Mouse (Mus musculus): Measurements from ENCODE around the gene Rhox4f.
"Not testable (repeated sequence)": the region's sequence is repeated elsewhere in the genome, so short reads cannot be mapped to it uniquely, and the experiment has no call there.

Gene Rhox4f

GRCm38 (mm10) chrX:37607604-37608003 is at the start of gene Rhox4f:
Rhox4f (minus strand) TSS chrX:37607704.
- H3K36me3 ChIP-seq (ENCODE audit: insufficient read depth, low read length); H3K27me3 ChIP-seq (ENCODE audit: insufficient read depth, low read length); H3K4me1 ChIP-seq (replicated peaks; ENCODE audit: low read depth, low read length); H3K9me3 ChIP-seq (ENCODE audit: low read length); H3K4me3 ChIP-seq (replicated peaks; ENCODE audit: low read length): not testable (repeated sequence)

DNA sequence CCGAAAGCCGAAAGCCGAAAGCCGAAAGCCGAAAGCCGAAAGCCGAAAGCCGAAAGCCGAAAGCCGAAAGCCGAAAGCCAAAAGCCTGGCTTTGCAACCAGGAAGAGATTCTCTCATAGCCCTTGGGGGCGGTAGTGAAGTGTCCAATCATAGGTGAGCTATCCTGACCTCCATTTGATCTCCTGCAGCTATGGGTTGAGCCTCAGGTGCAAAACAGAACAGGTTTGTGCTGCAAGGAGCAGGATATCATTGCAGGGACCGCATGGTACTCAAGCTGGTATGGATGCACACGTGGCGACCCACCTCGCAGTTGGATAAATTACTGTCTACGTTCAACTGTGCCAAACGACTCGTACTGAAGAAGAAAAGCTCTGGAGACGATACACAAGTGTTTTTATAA is 43.7 kb upstream of the Rhox4f start, which contains the start of gene Rhox4g:
Gene Rhox4g, minus strand, starts transcription at position 101 of the 400 bp plus-strand sequence.
- H3K36me3 ChIP-seq (ENCODE audit: insufficient read depth, low read length); H3K4me3 ChIP-seq (replicated peaks; ENCODE audit: low read length); H3K27me3 ChIP-seq (ENCODE audit: insufficient read depth, low read length); H3K4me1 ChIP-seq (replicated peaks; ENCODE audit: low read depth, low read length); H3K9me3 ChIP-seq (ENCODE audit: low read length): not testable (repeated sequence)

GRCm38 (mm10) chrX:37643370-37643769 is 35.9 kb upstream of the Rhox4f start, which contains the start of gene Rhox2g:
Rhox2g (minus strand) TSS chrX:37643470.
- not testable (repeated sequence) for H3K4me3 ChIP-seq (replicated peaks; ENCODE audit: low read length); H3K27me3 ChIP-seq (ENCODE audit: insufficient read depth, low read length); H3K9me3 ChIP-seq (ENCODE audit: low read length); H3K36me3 ChIP-seq (ENCODE audit: insufficient read depth, low read length); H3K4me1 ChIP-seq (replicated peaks; ENCODE audit: low read depth, low read length)

GRCm38 (mm10) chrX:37628512-37628911 is 21.0 kb upstream of the Rhox4f start, which contains the start of gene Rhox3g:
Rhox3g (minus strand) TSS chrX:37628612.
- not testable (repeated sequence) for H3K36me3 ChIP-seq (ENCODE audit: insufficient read depth, low read length); H3K9me3 ChIP-seq (ENCODE audit: low read length); H3K4me3 ChIP-seq (replicated peaks; ENCODE audit: low read length); H3K4me1 ChIP-seq (replicated peaks; ENCODE audit: low read depth, low read length); H3K27me3 ChIP-seq (ENCODE audit: insufficient read depth, low read length)

DNA sequence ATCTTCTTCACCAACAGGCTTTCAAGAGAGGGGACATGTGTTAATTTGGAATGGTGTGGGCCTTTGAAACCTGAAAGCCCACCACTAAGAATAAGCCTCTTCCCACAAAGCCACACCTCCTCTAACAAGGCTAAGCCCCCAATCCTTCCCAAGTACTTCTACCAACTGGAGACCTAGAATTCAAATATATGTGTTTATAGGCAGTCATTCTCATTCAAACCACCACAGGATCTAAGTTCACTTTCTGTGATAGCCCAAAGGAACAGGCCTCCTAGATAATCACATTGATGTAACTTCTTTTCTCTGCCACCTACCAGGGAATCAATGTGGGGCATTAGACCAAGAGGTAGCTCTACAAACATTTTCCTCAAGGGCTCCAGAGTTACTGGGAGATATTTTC is 26.8 kb downstream of the Rhox4f start, which contains the start of gene Rhox3f:
Gene Rhox3f, plus strand, starts transcription at position 301 of the 400 bp plus-strand sequence.
- H3K4me3 ChIP-seq (replicated peaks; ENCODE audit: low read length); H3K4me1 ChIP-seq (replicated peaks; ENCODE audit: low read depth, low read length); H3K9me3 ChIP-seq (ENCODE audit: low read length): not testable (repeated sequence)

DNA sequence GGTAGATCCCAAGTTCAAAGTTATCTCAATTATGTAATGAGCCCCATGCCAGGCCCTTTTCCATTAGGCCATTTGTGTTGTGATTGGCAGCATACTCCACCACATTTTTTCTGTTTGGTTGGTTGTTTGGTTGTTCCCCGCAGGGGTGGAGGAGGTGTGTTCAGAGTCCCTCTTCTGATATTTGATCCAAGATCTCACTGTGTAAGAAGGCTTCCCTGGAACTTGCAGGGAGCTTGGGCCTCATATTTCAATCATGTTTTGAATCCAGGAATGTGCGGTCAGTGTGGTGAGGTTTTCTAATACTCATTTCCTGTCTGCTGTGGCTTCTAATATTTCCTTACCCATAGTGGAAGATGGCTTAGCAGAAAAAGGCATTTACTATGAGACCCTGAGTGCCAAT is 34.9 kb downstream of the Rhox4f start:
- not testable (repeated sequence) for H3K9me3 ChIP-seq (ENCODE audit: low read length); H3K27me3 ChIP-seq (ENCODE audit: insufficient read depth, low read length); H3K4me3 ChIP-seq (replicated peaks; ENCODE audit: low read length); H3K36me3 ChIP-seq (ENCODE audit: insufficient read depth, low read length); H3K4me1 ChIP-seq (replicated peaks; ENCODE audit: low read depth, low read length)

More for the DNA sequence above, 26.8 kb downstream of the Rhox4f start, which contains the start of gene Rhox3f:
- H3K27me3 ChIP-seq (ENCODE audit: insufficient read depth, low read length); H3K36me3 ChIP-seq (ENCODE audit: insufficient read depth, low read length): not testable (repeated sequence)

- not testable (repeated sequence) for H3K4me3 ChIP-seq (replicated peaks; ENCODE audit: low read length); H3K4me1 ChIP-seq (replicated peaks; ENCODE audit: low read depth, low read length); H3K9me3 ChIP-seq (ENCODE audit: low read length); H3K27me3 ChIP-seq (ENCODE audit: insufficient read depth, low read length); H3K36me3 ChIP-seq (ENCODE audit: insufficient read depth, low read length)
These were observed 36.4 kb downstream of the Rhox4f start, which contains the start of gene Rhox2f for GRCm38 (mm10) chrX:37571105-37571504. Rhox2f (plus strand) TSS chrX:37571405.

- not testable (repeated sequence) for H3K9me3 ChIP-seq (ENCODE audit: low read length); H3K27me3 ChIP-seq (ENCODE audit: insufficient read depth, low read length); H3K4me3 ChIP-seq (replicated peaks; ENCODE audit: low read length); H3K36me3 ChIP-seq (ENCODE audit: insufficient read depth, low read length); H3K4me1 ChIP-seq (replicated peaks; ENCODE audit: low read depth, low read length)
These were observed 50.4 kb downstream of the Rhox4f start, which contains the start of gene Rhox4e for GRCm38 (mm10) chrX:37557112-37557511. Rhox4e (plus strand) TSS chrX:37557412.
